Mouse (Mus musculus) G1E (cell line): Measurements from ENCODE around the gene Lage3. TPM values are rescaled to one million over a fixed set of nuclear protein-coding genes. Genes with fewer than 3 reads are reported as not detected.

ENCODE experiments used
- ATAC-seq: 2 replicates; pipeline ENCODE4 v1.8.0; 2016; ENCODE audit warnings: mild to moderate bottlenecking; ENCODE audit not compliant: insufficient number of reproducible peaks, poor library complexity, low FRiP score, severe bottlenecking; ENCODE audit errors: extremely low read depth
- DNase-seq: peaks from one replicate; pipeline ENCODE4 v3.0.0; 2012; ENCODE audit warnings: low spot score
- H3K27me3 ChIP-seq: 2 replicates; pipeline ENCODE4 v1.6.1; 2012; ENCODE audit warnings: mild to moderate bottlenecking, low read length, inconsistent platforms; ENCODE audit not compliant: insufficient read depth
- H3K36me3 ChIP-seq: replicated peaks from 2 replicates; pipeline ENCODE3; 2012; ENCODE audit warnings: mild to moderate bottlenecking, inconsistent platforms
- H3K4me1 ChIP-seq: 2 replicates; pipeline ENCODE4 v1.6.1; 2012; ENCODE audit warnings: low read depth, low read length, inconsistent platforms, mixed read lengths; ENCODE audit not compliant: insufficient read depth
- H3K4me3 ChIP-seq: 2 replicates; pipeline ENCODE4 v1.5.1; 2012; ENCODE audit warnings: low read depth, mild to moderate bottlenecking, inconsistent platforms, low read length, moderate library complexity, mixed read lengths
- H3K9me3 ChIP-seq: replicated peaks from 2 replicates; pipeline ENCODE4 v1.6.1; 2012; ENCODE audit warnings: inconsistent platforms
- CTCF ChIP-seq: IDR thresholded peaks from 2 replicates; pipeline ENCODE4 v1.5.1; 2012; ENCODE audit warnings: low read depth, low read length, inconsistent platforms, mixed read lengths
- GATA1 ChIP-seq: IDR thresholded peaks from 2 replicates; pipeline ENCODE4 v1.6.1; 2012; ENCODE audit warnings: borderline replicate concordance, low read length, inconsistent platforms, mixed read lengths
- GATA2 ChIP-seq: IDR thresholded peaks from 2 replicates; pipeline ENCODE4 v1.6.1; 2012; ENCODE audit warnings: low read depth, low read length, inconsistent platforms, borderline replicate concordance
- POLR2AphosphoS5 ChIP-seq: IDR thresholded peaks from 2 replicates; pipeline ENCODE4 v1.6.1; 2012; ENCODE audit warnings: low read depth, low read length, inconsistent platforms; ENCODE audit not compliant: insufficient replicate concordance
- TAL1 ChIP-seq: conservative IDR thresholded peaks from 2 replicates; pipeline ENCODE4 v1.6.1; 2012; ENCODE audit warnings: low read depth, low read length, inconsistent platforms, mixed read lengths
- polyA plus RNA-seq: library from polyadenylated mRNA; stranded (reverse); fragments of >175 nt; gene quantifications from 2 replicates; pipeline ENCODE4 v1.2.3, GENCODE M21; 2012
- total RNA-seq, 2 experiments: library from RNA; stranded (forward) in 1 of 2; stranded (reverse) in 1 of 2; fragments of 200-1000 nt in 1 of 2; fragments of >200 nt in 1 of 2; fragmentation: Nextera tagmentation in 1 of 2; gene quantifications; 2 replicates each; pipeline ENCODE4 v1.2.3; 2014 to 2017

Gene Lage3
- total and polyA plus RNA-seq, 3 experiments = 5.2 to 47.9 (median 32.5) TPM

DNA sequence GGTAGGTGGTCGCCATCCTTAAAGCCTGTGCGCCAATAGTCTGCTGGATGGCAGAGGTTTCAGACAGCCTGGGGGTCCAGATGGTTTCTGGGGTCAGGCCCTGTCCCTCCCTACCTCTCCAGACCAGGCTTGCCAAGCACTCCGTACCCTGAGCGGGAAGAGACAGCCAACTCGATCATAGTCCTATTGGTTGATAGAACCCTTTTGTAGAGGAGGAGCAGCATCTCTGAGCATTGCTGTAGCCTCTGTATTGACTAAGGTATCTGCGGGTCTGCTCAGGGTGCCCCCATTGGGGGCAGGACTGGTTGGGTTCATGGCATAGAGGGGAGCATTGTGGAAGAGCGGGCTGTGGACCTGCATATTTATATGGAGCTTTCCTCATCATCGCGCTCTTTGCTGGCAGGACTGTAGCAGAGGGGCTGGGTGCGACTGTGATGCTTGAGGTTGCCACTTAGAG, 24.2 kb downstream of the Lage3 start:
- Histone ChIP-seq H3K4me3 (peak overlapping the region; percentile 72), H3K9me3 (no peaks in the 10 kb centered on the region), H3K4me1 (peaks cover 54% of the 10 kb centered on the region), H3K27me3 (no peaks in the 10 kb centered on the region), H3K36me3 (peaks cover 36% of the 10 kb centered on the region)
- TF ChIP-seq CTCF (no peak), POLR2AphosphoS5 (no peak), TAL1 (no peak)
- ATAC-seq = no peak
- no peak for DNase-seq

DNA sequence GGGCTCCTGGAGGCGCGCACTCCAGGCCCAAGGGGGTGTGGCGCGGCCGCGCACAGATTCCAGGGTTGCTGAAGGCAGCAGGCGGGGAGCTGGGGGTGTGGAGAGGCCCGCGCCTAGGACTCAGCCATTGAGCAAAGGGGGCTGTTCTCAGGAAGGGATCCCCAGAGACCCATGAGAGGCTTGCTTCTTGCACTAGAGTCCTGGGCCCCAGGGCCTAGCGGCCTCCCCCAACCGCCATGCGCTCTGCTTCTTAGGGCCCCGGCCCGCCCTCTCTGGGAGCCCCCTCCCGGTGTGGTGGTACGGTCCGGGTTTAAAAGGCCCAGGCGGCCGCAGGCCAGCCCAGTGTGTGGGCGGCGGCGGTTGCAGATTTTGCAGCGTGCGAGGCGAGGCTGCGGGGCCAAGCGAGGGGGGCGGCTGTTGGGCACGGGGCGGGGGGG, 24.7 kb downstream of the Lage3 start, which contains the start of gene Plxna3:
Gene Plxna3, plus strand, starts transcription at position 342 of the 437 bp plus-strand sequence.
- ATAC-seq (peak; percentile 57), DNase-seq (peak; percentile 66)
- Histone ChIP-seq H3K36me3 (peaks cover 31% of the 10 kb centered on the region), H3K4me1 (peaks cover 50% of the 10 kb centered on the region), H3K27me3 (no peaks in the 10 kb centered on the region), H3K9me3 (no peaks in the 10 kb centered on the region), H3K4me3 (peak within 1 kb of the TSS; percentile 72)
- no peak for TF ChIP-seq POLR2AphosphoS5
- TF ChIP-seq CTCF = no peak
- no peak for TF ChIP-seq GATA2
- no peak for TF ChIP-seq TAL1
- TF ChIP-seq GATA1 = no peak

DNA sequence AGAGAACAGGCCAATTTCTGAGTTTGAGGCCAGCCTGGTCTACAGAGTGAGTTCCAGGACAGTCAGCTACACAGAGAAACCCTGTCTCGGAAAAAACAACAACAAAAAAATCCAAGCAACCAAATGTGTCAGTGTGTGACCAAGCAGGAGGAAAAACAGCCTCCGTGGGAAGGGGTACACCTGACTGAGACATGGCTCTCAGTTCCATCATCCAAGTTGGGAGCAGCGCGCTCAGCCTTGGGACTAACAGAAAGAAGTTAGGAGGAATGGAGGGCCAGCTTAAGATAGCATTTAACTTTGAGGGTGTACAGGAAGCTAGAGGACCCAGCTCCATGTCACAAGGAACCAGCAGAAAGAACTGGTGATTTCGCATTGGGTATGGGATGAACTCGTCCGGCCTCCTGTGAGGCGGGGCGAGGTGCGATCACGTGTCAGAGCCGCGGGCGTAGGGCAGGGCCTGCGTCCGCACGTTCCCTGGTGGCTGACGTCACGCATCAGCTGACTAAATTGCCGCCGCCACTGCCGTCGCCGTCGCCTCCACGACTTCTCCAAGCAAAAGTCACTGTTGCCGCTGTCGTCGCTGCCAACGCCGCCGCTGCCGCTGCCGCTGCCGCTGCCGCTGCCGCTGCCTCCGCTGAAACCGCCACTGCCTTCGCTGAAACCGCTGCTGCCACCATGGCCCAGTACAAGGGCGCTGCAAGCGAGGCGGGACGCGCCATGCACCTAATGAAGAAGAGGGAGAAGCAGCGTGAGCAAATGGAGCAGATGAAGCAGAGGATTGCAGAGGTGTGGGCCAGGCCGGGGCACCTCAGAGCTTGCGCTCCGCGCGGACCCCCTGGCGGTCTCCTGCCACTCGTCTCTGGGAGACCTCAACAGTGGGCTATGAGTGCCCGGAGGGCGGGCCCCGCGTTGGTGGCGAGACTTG, 40.6 kb downstream of the Lage3 start, which contains the start of gene Fam50a:
Gene Fam50a, plus strand, starts transcription at position 494 of the 925 bp plus-strand sequence.
- DNase-seq = peak; percentile 87
- ATAC-seq = peak; percentile 90
- Histone ChIP-seq H3K4me3 (peak within 1 kb of the TSS; percentile 77), H3K4me1 (peaks cover 23% of the 10 kb centered on the region), H3K36me3 (peaks cover 74% of the 10 kb centered on the region), H3K9me3 (no peaks in the 10 kb centered on the region), H3K27me3 (no peaks in the 10 kb centered on the region)
- TF ChIP-seq TAL1 (no peak), GATA2 (no peak), CTCF (no peak), POLR2AphosphoS5 (no peak), GATA1 (no peak)

DNA sequence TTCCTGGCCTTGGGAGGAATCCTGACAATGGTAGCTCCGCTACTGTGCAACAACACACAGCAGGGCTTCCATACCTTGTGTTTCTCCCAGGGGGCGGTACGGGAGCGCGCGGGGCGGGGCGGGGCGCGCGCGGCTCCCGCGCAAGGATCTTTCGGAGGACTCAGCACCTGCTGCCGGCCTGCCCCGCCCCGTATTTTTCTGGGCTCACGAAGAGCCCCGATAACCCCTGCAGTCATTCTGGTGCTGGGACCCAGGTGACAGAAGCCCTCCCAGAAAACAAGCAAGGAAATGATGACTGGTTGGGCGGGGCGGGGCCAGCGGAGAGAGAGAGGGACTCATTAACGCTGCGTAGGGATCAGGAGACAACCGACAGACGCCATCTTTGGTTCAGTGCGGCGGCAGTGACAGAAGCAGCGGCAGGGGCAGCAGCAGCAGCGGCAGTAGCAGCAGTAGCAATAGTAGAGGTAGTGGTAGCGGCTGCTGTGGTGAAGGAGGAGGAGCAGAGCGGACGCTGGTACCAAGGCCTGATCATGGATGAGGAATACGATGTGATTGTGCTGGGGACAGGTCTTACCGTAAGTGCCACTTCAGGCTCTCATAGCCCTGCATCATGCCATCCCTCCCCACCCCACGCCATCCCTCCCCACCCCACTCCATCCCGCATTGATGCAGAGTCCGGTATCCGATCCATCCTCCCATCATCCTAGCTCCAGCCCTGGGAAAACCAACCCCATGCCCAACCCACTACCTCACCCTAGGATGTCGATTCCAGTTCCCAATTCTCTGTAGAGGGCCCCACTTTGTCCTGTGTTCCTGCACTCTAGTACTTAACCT, 48.3 kb downstream of the Lage3 start, which contains the start of gene Gdi1:
Gene Gdi1, plus strand, starts transcription at position 132 of the 834 bp plus-strand sequence.
- TF ChIP-seq POLR2AphosphoS5 (no peak; the same call in 1 of the 2 replicates), GATA1 (no peak), GATA2 (no peak), CTCF (no peak), TAL1 (no peak)
- Histone ChIP-seq H3K27me3 (no peaks in the 10 kb centered on the region), H3K4me3 (peak within 1 kb of the TSS; percentile 76), H3K36me3 (peaks cover 85% of the 10 kb centered on the region), H3K9me3 (no peaks in the 10 kb centered on the region), H3K4me1 (peaks cover 34% of the 10 kb centered on the region)
- DNase-seq (peak; percentile 41), ATAC-seq (peak; percentile 63)

Other genes starting within 250 kb of the Lage3 start
Only the 20 nearest of the 21 such genes appear.
- gene Opn1mw, start 226.2 kb downstream of the Lage3 start, total RNA-seq (2014; fragmentation: Nextera tagmentation) = not detected in 2 replicates
- gene Opn1mw, start 226.2 kb downstream of the Lage3 start, total RNA-seq (2017) = not detected in 2 replicates
- not detected in 2 replicates for gene Opn1mw, start 226.2 kb downstream of the Lage3 start, polyA plus RNA-seq
- gene Mecp2, start 218.3 kb downstream of the Lage3 start, total RNA-seq (2014; fragmentation: Nextera tagmentation) = 40.1 and 44.3 TPM in 2 replicates
- gene Mecp2, start 218.3 kb downstream of the Lage3 start, total RNA-seq (2017) = 18.1 and 21.2 TPM in 2 replicates
- 47.7 and 50.3 TPM in 2 replicates for gene Mecp2, start 218.3 kb downstream of the Lage3 start, polyA plus RNA-seq
- not detected in 2 replicates for gene Tex28, start 185.8 kb downstream of the Lage3 start, total RNA-seq (2014; fragmentation: Nextera tagmentation)
- not detected in 2 replicates for gene Tex28, start 185.8 kb downstream of the Lage3 start, total RNA-seq (2017)
- not detected in 2 replicates for gene Tex28, start 185.8 kb downstream of the Lage3 start, polyA plus RNA-seq
- not detected in 2 replicates for gene Tktl1, start 176.4 kb downstream of the Lage3 start, total RNA-seq (2014; fragmentation: Nextera tagmentation)
- gene Tktl1, start 176.4 kb downstream of the Lage3 start, total RNA-seq (2017) = 0.38 and 0.52 TPM in 2 replicates
- not detected in 2 replicates for gene Tktl1, start 176.4 kb downstream of the Lage3 start, polyA plus RNA-seq
- 91.2 and 93.7 TPM in 2 replicates for gene Flna, start 103.8 kb downstream of the Lage3 start, total RNA-seq (2014; fragmentation: Nextera tagmentation)
- 172 and 186 TPM in 2 replicates for gene Flna, start 103.8 kb downstream of the Lage3 start, total RNA-seq (2017)
- 41.2 and 47.1 TPM in 2 replicates for gene Flna, start 103.8 kb downstream of the Lage3 start, polyA plus RNA-seq
- gene Emd, start 98.9 kb downstream of the Lage3 start, total RNA-seq (2014; fragmentation: Nextera tagmentation) = 179 and 186 TPM in 2 replicates
- gene Emd, start 98.9 kb downstream of the Lage3 start, total RNA-seq (2017) = 77.4 and 84.2 TPM in 2 replicates
- 39.7 and 56.5 TPM in 2 replicates for gene Emd, start 98.9 kb downstream of the Lage3 start, polyA plus RNA-seq
- 3,507 and 3,613 TPM in 2 replicates for gene Rpl10, start 82.8 kb downstream of the Lage3 start, total RNA-seq (2014; fragmentation: Nextera tagmentation)
- 1,842 and 1,992 TPM in 2 replicates for gene Rpl10, start 82.8 kb downstream of the Lage3 start, total RNA-seq (2017)
- gene Rpl10, start 82.8 kb downstream of the Lage3 start, polyA plus RNA-seq = 832 and 1,009 TPM in 2 replicates
- gene Taz, start 71.7 kb downstream of the Lage3 start, total RNA-seq (2014; fragmentation: Nextera tagmentation) = 65.1 and 74.6 TPM in 2 replicates
- gene Taz, start 71.7 kb downstream of the Lage3 start, total RNA-seq (2017) = 31.4 and 43.4 TPM in 2 replicates
- gene Taz, start 71.7 kb downstream of the Lage3 start, polyA plus RNA-seq = 27.9 and 29.8 TPM in 2 replicates
- gene Dnase1l1, start 71.3 kb downstream of the Lage3 start, total RNA-seq (2014; fragmentation: Nextera tagmentation) = 25.0 and 25.1 TPM in 2 replicates
- 45.4 and 48.7 TPM in 2 replicates for gene Dnase1l1, start 71.3 kb downstream of the Lage3 start, total RNA-seq (2017)
- 0.23 and 0.34 TPM in 2 replicates for gene Dnase1l1, start 71.3 kb downstream of the Lage3 start, polyA plus RNA-seq
- 129 and 137 TPM in 2 replicates for gene Atp6ap1, start 56.5 kb downstream of the Lage3 start, total RNA-seq (2014; fragmentation: Nextera tagmentation)
- 265 and 297 TPM in 2 replicates for gene Atp6ap1, start 56.5 kb downstream of the Lage3 start, total RNA-seq (2017)
- 10.4 and 11.2 TPM in 2 replicates for gene Atp6ap1, start 56.5 kb downstream of the Lage3 start, polyA plus RNA-seq
- 239 and 405 TPM in 2 replicates for gene Gdi1, start 48.6 kb downstream of the Lage3 start, total RNA-seq (2014; fragmentation: Nextera tagmentation)
- 27.7 and 30.6 TPM in 2 replicates for gene Gdi1, start 48.6 kb downstream of the Lage3 start, total RNA-seq (2017)
- 31.8 and 35.0 TPM in 2 replicates for gene Gdi1, start 48.6 kb downstream of the Lage3 start, polyA plus RNA-seq
- gene Fam50a, start 40.6 kb downstream of the Lage3 start, total RNA-seq (2014; fragmentation: Nextera tagmentation) = 37.9 and 41.0 TPM in 2 replicates
- 78.8 and 99.8 TPM in 2 replicates for gene Fam50a, start 40.6 kb downstream of the Lage3 start, total RNA-seq (2017)
- 33.8 and 44.5 TPM in 2 replicates for gene Fam50a, start 40.6 kb downstream of the Lage3 start, polyA plus RNA-seq
- gene Plxna3, start 24.6 kb downstream of the Lage3 start, total RNA-seq (2014; fragmentation: Nextera tagmentation) = 20.5 and 24.0 TPM in 2 replicates
- 3.0 and 4.6 TPM in 2 replicates for gene Plxna3, start 24.6 kb downstream of the Lage3 start, total RNA-seq (2017)
- 18.8 and 19.4 TPM in 2 replicates for gene Plxna3, start 24.6 kb downstream of the Lage3 start, polyA plus RNA-seq
- 29.0 and 31.2 TPM in 2 replicates for gene Ubl4a, start 19.6 kb upstream of the Lage3 start, total RNA-seq (2014; fragmentation: Nextera tagmentation)
- 15.6 and 20.6 TPM in 2 replicates for gene Ubl4a, start 19.6 kb upstream of the Lage3 start, total RNA-seq (2017)
- 16.6 and 26.4 TPM in 2 replicates for gene Ubl4a, start 19.6 kb upstream of the Lage3 start, polyA plus RNA-seq
- 8.5 and 11.0 TPM in 2 replicates for gene Slc10a3, start 19.7 kb upstream of the Lage3 start, total RNA-seq (2014; fragmentation: Nextera tagmentation)
- gene Slc10a3, start 19.7 kb upstream of the Lage3 start, total RNA-seq (2017) = 5.2 and 8.7 TPM in 2 replicates
- gene Slc10a3, start 19.7 kb upstream of the Lage3 start, polyA plus RNA-seq = 1.1 and 1.2 TPM in 2 replicates
- 15.7 and 22.3 TPM in 2 replicates for gene Fam3a, start 39.7 kb upstream of the Lage3 start, total RNA-seq (2014; fragmentation: Nextera tagmentation)
- 12.5 and 19.1 TPM in 2 replicates for gene Fam3a, start 39.7 kb upstream of the Lage3 start, total RNA-seq (2017)
- gene Fam3a, start 39.7 kb upstream of the Lage3 start, polyA plus RNA-seq = 3.6 and 7.2 TPM in 2 replicates
- gene Ikbkg, start 39.7 kb upstream of the Lage3 start, total RNA-seq (2014; fragmentation: Nextera tagmentation) = 21.2 and 29.1 TPM in 2 replicates
- gene Ikbkg, start 39.7 kb upstream of the Lage3 start, total RNA-seq (2017) = 42.3 and 50.9 TPM in 2 replicates
- gene Ikbkg, start 39.7 kb upstream of the Lage3 start, polyA plus RNA-seq = 19.5 and 23.7 TPM in 2 replicates
- gene G6pdx, start 75.6 kb upstream of the Lage3 start, total RNA-seq (2014; fragmentation: Nextera tagmentation) = 61.5 and 65.0 TPM in 2 replicates
- gene G6pdx, start 75.6 kb upstream of the Lage3 start, total RNA-seq (2017) = 40.2 and 40.7 TPM in 2 replicates
- gene G6pdx, start 75.6 kb upstream of the Lage3 start, polyA plus RNA-seq = 6.8 and 13.7 TPM in 2 replicates
- gene Gm6880, start 127.8 kb upstream of the Lage3 start, total RNA-seq (2014; fragmentation: Nextera tagmentation) = not detected in 2 replicates
- not detected in 2 replicates for gene Gm6880, start 127.8 kb upstream of the Lage3 start, total RNA-seq (2017)
- gene Gm6880, start 127.8 kb upstream of the Lage3 start, polyA plus RNA-seq = not detected in 2 replicates
- gene Olfr1326-ps1, start 221.3 kb upstream of the Lage3 start, total RNA-seq (2014; fragmentation: Nextera tagmentation) = not detected in 2 replicates
- gene Olfr1326-ps1, start 221.3 kb upstream of the Lage3 start, total RNA-seq (2017) = 0.05 and 0.06 TPM in 2 replicates
- gene Olfr1326-ps1, start 221.3 kb upstream of the Lage3 start, polyA plus RNA-seq = not detected in 2 replicates